Mouse (Mus musculus) spleen, postnatal 10 days (tissue): ENCODE data around the gene Gm28891.
"Not testable (repeated sequence)": the region's sequence is repeated elsewhere in the genome, so short reads cannot be mapped to it uniquely, and the experiment has no call there.

Experiments used
- DNase-seq, 2 experiments: peaks; one replicate each; pipeline ENCODE4 v3.0.0; 2021 to 2022; ENCODE audit warnings: low spot score in 2 of 2

The Gm28891 gene

DNA sequence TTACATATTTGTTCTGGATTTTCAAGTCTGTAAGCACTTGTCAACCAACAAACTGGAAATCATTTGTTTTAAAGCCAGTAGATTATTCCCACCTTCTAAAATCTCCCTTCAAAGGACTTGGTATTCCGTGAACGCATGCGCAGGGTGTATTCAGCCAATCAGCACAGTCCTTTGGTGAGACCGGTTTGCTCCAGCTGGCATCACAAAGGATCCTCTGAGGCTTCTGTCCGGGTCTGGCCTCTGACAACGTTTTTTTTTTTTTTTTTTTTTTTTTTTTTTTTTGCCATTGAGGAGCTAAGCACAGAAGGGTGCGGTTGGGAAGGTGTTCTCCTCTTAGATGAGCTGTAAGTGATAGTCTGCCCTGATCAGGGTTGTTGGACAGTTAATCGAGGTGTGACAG, at the start of gene Gm28891:
Gene Gm28891, plus strand, starts transcription at position 301 of the 400 bp plus-strand sequence.
- DNase-seq = not testable (repeated sequence)
